Mouse (Mus musculus) NIH3T3 (cell line): ENCODE results near the gene Ntng1.

Experiments
- DNase-seq: peaks from one replicate; pipeline ENCODE4 v3.0.0-alpha.2; 2012; ENCODE audit warnings: low read depth

Ntng1 gene

DNA sequence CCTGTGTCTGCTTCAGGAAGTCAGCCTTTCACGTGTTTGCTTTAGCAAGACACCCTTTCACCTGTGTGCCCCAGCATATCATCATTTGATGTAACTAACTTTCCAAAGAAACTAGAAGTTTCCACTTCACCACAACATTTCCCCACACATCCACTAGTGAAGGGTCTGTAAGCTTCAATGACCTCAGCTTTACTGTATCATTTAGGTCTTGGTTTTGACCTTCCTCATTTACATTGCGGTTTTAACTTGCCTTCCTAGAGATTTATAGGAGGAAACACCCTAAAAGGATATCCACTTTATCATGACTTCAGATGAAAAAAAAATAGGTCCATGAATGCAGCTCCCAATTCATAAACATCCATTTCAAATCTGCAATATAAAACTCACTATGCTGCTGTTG lies 89.7 kb downstream of the Ntng1 start:
- no peak for DNase-seq

DNA sequence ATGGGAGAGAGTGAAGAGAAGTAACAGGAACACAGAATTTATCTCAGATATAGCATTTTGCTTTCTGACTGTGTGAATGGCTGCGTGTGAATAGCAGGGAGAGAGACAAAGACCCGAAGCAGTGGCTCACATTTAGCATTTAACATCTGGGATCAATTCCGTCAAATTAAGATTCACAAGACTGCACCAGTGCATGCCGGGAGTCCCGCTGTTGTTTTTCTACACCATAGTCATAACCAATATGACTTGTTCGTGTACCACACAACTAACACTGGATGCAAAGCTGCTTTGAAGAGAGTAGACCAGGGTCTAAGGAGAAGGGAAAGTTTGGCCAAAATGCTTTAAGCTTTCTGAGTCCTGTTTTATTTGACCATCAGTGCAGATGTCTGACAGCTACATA lies 95.7 kb downstream of the Ntng1 start:
- DNase-seq, result peak; percentile 3

DNA sequence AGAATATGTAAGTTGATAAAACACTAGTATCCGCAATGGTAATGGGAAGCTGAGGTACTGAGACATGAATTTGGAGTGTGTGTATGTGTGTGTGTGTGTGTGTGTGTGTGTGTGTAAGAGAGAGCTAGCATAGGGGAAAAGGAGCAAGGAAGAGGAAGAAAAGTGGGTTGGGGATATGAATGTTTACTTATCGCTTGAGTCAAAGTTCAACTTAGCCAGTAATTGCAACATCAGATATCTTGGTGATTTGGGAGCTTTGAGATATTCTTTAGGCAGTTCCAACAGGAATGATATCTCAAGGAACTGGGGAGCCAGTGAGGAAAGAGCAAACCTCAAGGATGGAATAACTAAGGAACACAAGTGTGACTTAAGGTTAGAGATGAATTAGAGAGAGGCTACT lies 97.1 kb downstream of the Ntng1 start:
- no peak for DNase-seq

DNA sequence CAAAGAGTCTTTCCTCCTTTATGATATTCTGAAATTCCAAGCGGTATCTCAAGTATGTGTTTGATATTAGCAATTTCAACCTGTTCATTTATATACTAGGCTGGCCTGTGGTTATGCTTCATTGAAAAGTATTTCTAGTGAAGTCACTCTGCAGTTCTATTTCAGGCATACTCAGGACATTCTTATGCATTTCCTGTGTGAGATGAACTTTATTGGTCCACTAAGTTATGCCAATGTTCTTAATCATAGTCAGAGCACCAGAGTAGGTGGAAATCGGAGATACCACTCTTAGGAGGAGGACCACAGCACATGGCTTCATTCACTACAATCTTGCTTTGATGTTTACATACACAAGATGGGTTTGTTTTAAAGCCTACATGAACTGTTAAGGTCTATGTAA lies 99.6 kb downstream of the Ntng1 start:
- no peak for DNase-seq

DNA sequence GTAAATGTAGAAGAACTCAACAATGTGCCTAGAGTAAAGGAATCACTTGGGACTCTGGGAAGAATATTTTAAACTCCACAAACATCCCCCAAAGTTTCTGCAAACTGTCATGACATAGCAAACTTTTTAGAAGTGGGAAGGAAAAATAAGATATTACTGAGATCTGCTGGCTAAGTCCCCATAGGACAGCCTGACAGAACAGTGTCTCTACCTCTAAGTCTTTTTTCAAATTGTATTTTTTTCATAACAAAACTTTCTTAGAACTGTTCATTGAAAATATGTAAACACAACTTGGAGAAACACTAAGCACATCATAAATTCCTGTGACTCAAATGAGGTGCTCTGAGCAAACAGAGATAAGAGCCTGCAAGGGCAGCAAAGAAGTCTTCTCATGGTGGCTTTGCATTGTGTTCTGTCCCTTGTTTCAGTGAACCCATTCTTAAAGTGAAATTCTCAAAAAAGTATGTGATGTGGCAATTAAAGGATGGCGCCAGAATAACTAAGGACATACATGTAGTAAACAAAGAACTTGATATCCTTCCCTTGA lies 100.1 kb downstream of the Ntng1 start:
- DNase-seq, result no peak

DNA sequence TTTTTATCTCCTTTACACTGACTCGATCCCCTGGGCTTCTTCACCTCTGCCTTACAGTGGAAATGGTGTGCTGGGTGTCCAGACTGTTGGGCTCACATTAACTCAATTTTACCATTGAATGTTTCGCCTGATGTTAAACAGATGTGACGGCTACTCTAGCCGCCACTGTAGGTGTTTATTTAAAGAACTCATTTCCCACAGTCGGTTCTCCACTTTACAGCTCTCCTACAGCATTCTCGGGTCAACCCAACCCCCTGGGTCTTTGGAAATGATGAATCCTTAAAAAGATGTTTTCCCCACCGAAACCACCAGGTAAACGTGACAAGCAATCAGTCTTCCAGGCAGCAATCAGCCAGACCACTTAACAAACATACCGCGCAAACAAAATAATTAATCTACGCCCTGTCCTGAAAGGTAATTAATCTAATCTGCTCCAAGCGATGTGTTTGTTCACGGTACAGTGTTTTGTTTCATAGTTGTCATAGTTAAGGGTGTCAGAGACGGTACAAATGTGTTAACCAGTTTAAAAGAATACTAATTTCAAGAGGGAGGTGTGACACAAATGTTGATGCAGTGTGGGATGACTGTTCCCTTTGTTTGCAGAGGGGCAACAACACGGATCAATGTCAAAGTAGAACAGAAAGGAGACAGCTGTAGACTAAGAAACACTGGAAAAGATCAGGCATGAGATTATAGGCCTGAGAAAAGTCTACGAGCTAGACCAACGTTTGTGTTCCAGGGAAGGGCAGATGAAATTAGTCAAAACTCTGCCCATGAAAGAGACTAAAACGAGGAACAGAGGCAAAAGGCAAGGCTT lies 120.8 kb downstream of the Ntng1 start:
- no peak for DNase-seq

DNA sequence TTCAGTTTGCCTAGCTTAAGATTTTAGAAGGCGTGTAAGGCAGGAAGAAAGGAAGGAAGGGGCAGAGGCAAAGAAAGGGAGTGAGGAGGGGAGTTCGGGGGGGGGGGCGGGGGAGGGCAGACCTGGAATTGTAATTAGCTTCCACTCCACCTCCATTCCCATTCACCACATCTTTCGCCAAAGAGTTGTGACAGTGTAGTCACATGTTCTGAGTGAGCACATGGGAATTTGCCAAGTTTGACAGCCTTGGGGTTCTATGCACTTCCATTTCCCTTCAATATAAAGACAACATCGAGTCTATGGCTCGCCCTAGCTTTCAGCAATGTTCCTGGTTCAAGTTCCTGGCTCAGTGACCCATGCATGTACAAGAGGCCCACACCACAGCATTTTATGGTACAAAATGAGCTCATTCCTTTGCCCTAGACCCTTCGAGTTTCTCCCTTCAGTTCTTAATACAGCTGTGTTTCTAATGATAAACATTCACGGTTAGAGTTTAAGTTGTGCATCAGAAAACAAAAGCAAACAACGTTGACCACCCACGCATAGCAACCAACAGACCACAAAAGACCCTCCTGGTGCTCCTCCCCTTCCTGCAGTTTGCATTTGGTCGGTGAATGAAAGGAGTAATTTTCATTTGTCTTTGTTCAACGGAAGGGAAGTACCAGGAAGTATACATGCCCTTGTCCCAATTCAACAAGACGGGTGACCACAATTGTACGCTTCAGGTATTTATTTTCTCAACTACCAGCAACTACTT lies 132.8 kb downstream of the Ntng1 start:
- DNase-seq, result no peak

DNA sequence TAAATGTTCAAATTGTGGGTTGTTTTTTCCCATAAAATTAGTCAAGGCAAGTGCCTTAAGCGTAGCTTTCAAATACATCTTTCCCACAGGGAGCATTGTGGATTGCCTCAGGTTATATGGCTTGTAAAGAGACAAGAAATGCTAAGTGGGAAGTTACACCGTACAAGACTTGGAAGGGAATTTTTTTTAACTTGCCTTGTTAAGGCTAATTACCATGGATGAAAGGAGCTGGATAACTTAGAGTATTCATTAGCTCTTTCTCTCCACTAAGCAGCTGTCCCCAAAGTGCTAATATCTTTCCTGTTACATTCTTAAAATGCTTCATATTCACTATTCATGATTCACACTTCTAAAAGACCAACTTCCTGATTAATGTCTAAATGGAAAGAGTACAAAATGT lies 133.4 kb downstream of the Ntng1 start:
- DNase-seq, result no peak

DNA sequence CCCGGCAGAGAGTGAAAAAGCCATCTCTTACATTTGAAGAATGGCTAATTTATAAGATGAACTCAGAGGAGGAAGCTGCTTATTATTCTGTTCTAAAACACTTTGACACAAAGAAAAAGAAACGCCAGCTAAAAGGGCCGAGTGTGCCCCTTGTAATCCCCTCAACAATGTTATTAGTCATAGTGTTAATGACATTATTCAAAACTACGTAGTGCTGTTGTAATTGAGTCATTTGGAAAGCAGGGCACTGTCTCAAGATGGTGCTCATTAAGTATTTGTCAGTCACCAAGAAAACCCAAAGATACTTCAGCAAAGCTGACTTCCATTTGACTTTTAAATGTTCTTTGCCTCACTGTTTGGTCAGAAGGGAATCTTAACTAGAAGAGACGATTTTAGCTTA lies 143.5 kb downstream of the Ntng1 start:
- DNase-seq, result no peak

DNA sequence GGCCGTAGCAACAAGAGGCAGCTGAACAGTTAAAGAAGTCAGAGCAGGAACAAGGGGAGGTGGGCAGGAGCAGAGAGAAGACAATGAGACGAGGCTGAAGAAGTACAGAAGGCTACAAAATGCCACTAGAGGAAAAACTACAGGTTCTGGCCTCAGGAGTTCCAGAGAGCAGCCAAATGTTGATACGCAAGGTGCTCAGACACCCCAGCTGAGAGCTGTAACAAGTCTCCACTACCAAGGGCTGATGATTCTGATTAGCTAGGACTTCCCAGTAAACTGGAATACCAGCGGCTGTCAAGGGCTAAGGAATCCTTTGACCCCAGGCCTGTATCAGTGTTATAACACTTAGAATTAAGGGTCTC lies 148.2 kb downstream of the Ntng1 start:
- DNase-seq, result no peak

DNA sequence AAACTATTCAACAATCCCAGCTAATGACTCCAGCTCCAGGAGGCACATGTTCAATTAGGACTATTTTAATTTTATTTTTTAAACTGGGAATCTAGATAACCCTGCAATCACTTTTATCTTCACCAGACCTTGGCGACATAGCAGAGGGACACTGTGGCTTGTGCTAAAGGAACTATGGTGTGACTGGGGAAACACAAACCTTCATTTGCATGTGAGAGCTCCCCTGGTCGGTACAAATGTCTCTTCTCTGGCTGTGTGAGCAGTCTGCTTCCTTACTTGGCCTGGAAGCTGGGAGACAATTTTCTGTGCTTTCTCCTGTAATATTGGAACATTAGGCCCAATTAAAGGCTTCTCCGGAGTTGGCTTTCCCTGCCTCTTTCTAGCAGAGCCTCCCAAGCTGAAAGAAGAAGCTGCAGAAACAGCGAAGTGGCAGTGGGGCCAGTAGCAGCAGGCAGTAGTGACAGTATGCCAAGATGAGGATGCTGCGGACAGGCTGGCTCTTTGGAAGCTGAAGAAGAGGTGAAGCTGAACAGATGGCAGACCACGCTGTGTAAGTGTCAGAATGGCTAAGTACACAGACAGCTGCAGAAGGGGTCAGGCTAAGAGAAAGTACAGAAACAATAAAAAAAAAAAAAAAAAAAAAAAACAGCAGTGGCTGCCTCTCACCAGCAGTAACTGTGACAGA lies 148.7 kb downstream of the Ntng1 start:
- no peak for DNase-seq

DNA sequence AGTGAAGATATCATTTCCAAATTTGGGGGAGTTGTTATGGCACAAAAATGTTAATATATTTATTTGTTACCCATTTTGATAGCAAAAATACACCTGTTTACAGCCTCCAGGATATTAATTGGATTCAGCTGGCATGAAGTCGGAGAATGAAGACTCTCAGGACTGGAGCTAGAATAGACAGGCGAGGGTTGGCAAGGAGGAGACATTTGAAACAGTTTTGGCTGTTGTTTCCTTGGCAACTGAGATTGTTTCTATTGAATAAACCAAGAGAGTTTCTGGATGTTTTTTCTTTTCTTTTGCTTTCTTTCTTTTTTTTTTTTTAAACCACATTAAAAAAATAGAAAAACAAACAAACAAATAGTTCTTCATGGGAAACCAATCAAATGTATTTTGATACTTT lies 159.7 kb downstream of the Ntng1 start:
- DNase-seq, result no peak

DNA sequence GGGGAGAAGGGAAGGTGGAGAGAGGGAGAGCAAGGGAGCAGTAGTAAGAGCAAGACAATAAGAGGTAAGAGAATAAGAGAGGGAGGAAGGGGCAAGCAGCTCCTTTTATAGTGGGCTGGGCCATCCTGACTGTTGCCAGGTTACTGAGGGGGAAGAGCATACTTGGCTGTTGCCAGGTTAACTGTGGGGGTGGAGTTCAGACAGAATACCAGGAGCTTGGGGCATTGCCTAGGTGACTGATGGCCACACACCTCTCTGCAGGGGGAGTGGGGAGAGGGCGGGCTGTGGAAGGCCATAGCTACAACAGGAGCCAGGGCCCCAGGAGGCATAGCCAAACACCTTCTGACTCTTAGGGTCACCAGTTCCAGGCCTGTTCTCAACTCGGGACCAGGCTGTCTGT lies 166.2 kb downstream of the Ntng1 start:
- DNase-seq, result no peak

DNA sequence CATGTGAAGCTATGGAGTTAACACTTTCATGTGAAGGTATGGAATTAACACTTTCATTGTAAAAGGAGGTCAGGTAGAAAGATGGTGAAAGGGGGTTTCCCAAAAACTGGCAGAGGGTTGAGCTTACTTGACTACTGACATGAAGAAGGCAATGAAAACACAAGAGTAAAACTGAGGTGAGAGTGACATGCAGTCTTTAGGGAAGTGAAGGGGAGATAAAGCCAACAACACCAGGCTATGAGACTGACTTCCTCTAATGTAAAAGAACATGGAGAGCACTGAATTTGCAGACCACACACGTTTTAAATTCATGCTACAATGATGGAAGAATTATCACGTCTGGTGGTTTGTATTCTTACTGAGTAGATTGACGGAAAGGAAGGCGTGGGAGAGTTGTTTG lies 168.7 kb downstream of the Ntng1 start:
- DNase-seq, result no peak

DNA sequence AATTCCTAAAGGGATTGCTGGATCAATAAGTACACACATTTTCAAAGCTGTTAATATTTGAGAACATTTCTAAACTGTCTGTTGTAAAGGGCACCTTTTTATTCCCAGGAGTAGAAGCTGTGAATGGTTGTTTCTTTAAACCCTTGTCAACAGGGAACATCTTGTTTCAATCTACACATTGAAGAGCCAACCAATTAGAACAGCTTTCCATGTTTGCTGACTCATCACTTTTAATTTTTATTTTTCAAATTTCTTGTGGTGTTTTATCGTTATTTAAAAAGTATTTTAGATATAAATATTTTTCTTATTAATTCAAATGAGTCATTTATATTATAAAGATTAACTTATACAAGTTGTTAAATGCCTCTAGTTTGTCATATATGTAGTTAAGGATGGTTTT lies 172.3 kb downstream of the Ntng1 start:
- DNase-seq, result no peak

DNA sequence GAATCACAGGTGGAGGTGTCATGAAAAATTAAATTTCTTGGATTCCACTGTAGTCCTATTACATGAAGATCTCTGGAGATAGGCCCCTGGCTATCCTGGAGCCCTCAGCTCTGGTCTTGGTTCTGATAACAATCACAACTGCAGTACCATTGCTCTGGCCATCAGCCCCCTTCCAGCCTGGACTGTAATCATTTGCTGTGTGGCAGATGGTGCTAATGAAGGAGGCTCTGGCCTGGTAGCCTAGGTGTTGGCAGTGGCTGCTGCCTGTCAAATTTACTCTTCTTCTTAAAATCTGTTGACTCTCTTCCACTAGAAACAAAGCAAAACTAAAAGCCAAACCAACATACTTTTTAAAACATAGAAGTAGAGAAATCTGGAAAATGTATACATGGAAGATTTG lies 173.6 kb downstream of the Ntng1 start:
- DNase-seq, result no peak

DNA sequence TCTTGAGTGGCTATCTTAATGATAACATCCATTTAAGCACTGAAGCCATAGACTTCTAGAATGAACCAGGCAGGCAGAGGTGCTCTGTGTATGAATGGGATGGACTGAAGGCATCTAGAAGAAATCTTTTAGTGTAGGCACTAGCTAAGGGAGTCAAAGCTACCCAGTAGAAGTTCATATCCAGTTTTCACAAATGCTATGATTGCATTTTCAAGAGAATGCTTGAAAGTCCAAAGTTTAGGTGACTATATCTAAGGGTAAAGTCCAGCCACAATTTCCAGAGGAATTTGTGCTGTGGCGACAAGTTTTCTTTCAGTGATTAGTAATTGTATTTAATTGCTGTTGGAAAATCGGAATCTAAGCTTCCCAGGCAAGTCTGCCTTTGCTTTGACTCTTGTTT lies 181.2 kb downstream of the Ntng1 start:
- no peak for DNase-seq

DNA sequence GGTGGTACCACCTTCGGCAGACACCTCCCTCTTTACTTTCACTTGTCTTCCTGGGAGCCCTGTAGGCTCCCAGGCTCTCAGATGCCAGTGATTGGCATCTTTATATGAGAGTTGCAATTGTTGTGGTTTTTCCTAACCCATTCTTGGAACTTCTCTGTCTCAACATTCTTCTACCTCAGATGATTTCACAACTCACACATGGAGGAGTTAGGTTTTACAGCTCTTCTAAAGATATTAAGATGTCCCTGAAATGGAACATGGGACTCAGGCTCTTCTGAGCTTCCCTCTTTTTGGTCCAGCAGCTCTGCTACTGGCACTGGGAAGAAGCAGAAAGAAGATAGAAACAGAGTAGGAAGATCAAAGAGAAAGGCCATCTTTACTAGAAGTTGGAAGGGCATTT lies 200.9 kb downstream of the Ntng1 start:
- no peak for DNase-seq

DNA sequence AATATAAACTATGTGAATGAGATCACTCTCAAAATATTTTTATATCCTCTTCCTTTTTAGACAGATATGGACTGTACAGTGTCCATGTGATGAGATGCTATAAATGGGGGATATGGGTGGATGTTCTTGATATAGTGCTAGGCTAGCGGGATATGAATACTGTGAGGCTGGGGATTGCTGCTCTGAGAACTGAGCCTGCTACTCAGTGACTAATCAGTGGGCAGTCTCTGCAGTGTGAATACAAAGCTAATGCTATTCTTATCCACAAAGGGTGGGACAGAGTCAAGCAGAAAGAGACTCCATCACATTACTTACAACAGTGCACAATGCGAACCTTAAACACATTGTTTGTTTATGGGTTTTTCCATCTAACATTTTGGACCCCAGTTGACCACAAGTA lies 206.2 kb downstream of the Ntng1 start:
- DNase-seq, result no peak

DNA sequence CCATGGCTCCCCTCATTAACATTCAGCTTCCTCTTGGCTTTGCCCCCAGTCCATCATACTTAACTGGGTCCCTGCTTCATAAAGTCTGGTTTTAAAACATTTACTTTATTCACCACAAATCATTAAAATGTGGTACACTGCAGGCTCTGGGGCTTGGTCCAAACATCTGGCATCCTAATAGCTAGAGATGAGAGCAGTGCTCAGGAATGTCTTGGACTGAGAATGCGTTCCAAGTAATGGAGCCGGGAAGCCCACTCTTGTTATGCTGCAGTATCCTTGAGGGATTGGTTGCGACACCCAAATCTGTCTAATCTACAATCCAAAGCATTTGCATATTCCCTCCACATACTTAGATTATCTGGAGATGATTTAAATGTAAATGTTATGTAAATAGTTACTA lies 207.5 kb downstream of the Ntng1 start:
- DNase-seq, result peak; percentile 76

DNA sequence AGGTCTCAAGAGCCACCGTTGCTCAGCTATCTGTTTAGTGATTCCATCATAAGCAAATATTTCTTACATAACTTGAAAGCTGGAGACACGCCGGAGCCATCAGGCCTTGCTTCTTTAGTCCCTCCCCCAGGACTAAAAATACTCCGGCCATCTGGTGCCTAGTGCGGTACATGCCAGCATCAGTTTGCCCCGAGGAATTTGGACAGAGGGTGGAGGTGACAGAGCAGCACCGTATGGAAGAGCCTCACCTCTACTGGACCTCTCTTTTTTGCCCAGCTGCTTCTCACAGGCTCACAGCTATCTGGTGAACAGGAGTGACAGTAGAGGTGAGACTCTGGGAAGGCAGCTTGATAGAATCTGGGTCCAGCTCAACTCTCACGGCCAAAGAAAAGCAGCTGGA lies 211.6 kb downstream of the Ntng1 start:
- no peak for DNase-seq

DNA sequence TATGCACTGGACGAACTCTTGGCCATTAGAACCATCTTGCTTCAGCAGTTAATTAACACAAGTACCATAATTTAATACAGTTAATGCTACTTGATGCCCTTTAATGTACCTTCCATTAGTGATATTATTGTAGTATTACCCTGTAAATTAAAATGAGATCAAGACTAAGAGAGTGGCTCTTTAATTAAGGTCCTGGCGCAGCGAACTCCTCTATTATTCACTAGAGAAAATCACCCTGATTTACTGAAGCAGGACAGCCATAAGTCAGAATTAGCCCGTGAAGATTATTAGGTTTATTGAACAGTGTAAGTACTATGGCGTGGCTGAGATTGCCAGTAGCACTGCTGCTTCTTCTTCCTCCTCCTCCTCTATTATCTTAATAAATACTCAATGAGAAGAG lies 212.8 kb downstream of the Ntng1 start:
- no peak for DNase-seq

DNA sequence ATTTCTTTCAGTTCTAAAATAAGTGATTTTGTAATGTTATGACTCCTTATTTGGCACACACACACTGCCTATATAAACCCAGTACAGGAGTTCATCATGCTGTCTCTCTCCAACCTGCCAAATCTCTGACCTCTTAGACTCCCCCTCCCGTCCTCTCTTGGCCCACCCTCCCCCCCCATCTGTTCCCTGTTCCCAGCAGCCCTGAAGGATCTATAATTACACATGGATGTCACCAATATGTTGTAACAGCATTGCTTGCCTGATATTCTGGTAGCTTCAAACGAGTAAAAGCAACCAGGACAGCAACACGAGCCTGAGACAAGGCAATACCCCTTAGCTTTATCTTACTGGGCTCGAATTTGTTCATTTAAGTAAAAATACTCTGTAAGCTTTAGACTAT lies 220.0 kb downstream of the Ntng1 start:
- DNase-seq, result no peak
